Mouse (Mus musculus) liver, postnatal 0 days (tissue): ENCODE measurements around the gene Snta1.

Experiments used
- CTCF ChIP-seq: sonication (generic); IDR thresholded peaks from 2 replicates; pipeline ENCODE4 v1.5.1; 2016; ENCODE audit warnings: antibody characterized with exemption, low read depth
- EP300 ChIP-seq: IDR thresholded peaks from 2 replicates; pipeline ENCODE4 v1.6.1; 2016; ENCODE audit warnings: antibody characterized with exemption, low read depth, mild to moderate bottlenecking

DNA sequence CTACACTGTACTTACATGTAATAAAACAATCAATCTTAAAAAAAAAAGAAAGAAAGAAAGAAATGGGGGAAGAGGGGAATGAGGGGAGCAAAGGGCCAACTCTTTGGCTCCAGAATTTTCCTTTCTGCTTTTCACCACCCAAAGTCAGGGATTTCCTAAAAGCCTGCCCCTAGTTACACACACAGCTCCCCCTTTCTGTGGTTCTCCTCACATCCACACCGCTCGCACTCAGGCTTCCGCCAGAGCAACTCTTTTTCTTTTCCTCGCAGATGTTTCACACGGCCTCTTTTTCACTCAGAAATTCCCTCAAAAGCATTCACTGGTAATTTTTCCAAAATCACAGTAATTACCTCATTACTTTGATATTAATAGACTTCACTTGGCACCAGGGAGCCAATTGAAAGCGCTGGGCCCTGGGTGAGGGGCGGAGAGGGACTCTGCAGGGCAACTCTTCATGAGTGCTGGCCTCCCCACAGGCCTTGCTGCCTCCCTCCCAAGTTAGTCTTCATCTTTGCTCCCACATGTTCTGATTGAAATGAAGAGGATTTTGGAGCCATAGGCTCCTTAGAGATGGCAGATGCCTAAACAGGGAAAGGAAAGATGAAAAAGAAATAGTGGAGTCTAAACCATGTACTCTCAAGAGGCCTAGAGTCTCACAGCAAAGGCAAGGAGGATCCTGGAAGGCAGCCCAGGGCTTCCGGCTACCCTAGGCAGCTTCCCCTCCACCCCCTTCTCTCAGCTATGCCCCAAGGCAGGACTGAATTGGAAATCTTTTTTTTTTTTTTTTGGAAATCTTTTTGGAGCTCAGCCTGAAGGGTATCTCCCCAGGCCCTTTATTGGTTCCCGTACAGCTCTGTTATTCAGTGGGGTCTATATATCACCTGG lies 12.0 kb upstream of the Snta1 start:
- no peak for TF ChIP-seq CTCF
- TF ChIP-seq EP300: no peak
